Mouse (Mus musculus): ENCODE measurements around the gene Foxn3. TPM values are rescaled to one million over a fixed set of nuclear protein-coding genes. Genes with fewer than 3 reads are reported as not detected.

Gene Foxn3
- total and polyA plus RNA-seq, 2 experiments, result 21.1 to 27.3 TPM

- Histone ChIP-seq H3K9ac (ENCODE audit: low read depth, low read length) (no peak overlapping the region), H3K27ac (replicated peaks; ENCODE audit: insufficient read depth, low read depth, low read length) (no peak overlapping the region), H3K36me3 (ENCODE audit: control insufficient read depth, insufficient read depth, low read length) (no peaks in the 10 kb centered on the region), H3K79me2 (ENCODE audit: control insufficient read depth, insufficient read depth, low read length) (peaks cover 61% of the 10 kb centered on the region), H3K27me3 (ENCODE audit: control insufficient read depth, insufficient read depth, low read length) (no peaks in the 10 kb centered on the region), H3K4me1 (ENCODE audit: control insufficient read depth, insufficient read depth, low read length) (peaks cover 40% of the 10 kb centered on the region), H3K4me3 (ENCODE audit: insufficient read depth, low read depth, low read length) (no peak overlapping the region)
- TF ChIP-seq CTCF (IDR thresholded peaks at IDR 0.05; ENCODE audit: low read depth, low read length) (no peak), POLR2A (IDR thresholded peaks at IDR 0.05; ENCODE audit: extremely low read depth, insufficient read depth, low read length) (no peak)
- no peak for DNase-seq (ENCODE audit: extremely low read depth, low read depth, low spot score)
- WGBS, result 54% methylated on average over 9 of the region's 9 CpGs
Observed at GRCm38 (mm10) chr12:99351731-99352130, 211.7 kb downstream of the Foxn3 start.

DNA sequence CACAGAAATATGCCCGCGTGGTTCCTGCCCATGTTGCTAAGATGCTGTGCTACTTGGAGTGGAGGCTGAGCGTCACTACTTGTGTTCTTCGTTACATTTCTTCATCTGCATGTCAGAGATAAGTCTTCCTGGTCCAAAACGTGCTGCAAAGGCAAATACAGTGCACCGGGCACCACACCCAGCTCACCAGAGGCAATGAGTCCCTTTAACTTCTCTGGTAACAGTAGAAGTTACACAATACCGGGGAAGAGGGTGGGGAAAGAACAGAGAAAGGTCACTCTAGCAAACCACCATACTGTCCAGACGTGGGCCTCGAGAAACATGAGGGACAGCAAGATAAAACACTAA, 213.8 kb downstream of the Foxn3 start:
- no peak overlapping the region for H3K4me3 ChIP-seq (ENCODE audit: insufficient read depth, low read depth, low read length)
- H3K27ac ChIP-seq (replicated peaks; ENCODE audit: insufficient read depth, low read depth, low read length), result no peak overlapping the region
- no peaks in the 10 kb centered on the region for H3K36me3 ChIP-seq (ENCODE audit: control insufficient read depth, insufficient read depth, low read length)
- 26% methylated on average over 9 of the region's 9 CpGs for WGBS
- H3K9ac ChIP-seq (ENCODE audit: low read depth, low read length), result no peak overlapping the region
- peak; percentile 67 for DNase-seq (ENCODE audit: extremely low read depth, low read depth, low spot score)
- peaks cover 44% of the 10 kb centered on the region for H3K4me1 ChIP-seq (ENCODE audit: control insufficient read depth, insufficient read depth, low read length)
- no peaks in the 10 kb centered on the region for H3K27me3 ChIP-seq (ENCODE audit: control insufficient read depth, insufficient read depth, low read length)
- H3K79me2 ChIP-seq (ENCODE audit: control insufficient read depth, insufficient read depth, low read length), result peaks cover 53% of the 10 kb centered on the region
- TF ChIP-seq POLR2A (IDR thresholded peaks at IDR 0.05; ENCODE audit: extremely low read depth, insufficient read depth, low read length) (no peak), CTCF (IDR thresholded peaks at IDR 0.05; ENCODE audit: low read depth, low read length) (no peak)

GRCm38 (mm10) chr12:99348940-99349649, 214.3 kb downstream of the Foxn3 start:
- no peak for TF ChIP-seq CTCF (IDR thresholded peaks at IDR 0.05; ENCODE audit: low read depth, low read length)
- TF ChIP-seq POLR2A (IDR thresholded peaks at IDR 0.05; ENCODE audit: extremely low read depth, insufficient read depth, low read length), result no peak
- Histone ChIP-seq H3K4me1 (ENCODE audit: control insufficient read depth, insufficient read depth, low read length) (peaks cover 46% of the 10 kb centered on the region), H3K27ac (replicated peaks; ENCODE audit: insufficient read depth, low read depth, low read length) (no peak overlapping the region), H3K9ac (ENCODE audit: low read depth, low read length) (no peak overlapping the region), H3K27me3 (ENCODE audit: control insufficient read depth, insufficient read depth, low read length) (no peaks in the 10 kb centered on the region), H3K79me2 (ENCODE audit: control insufficient read depth, insufficient read depth, low read length) (peaks cover 53% of the 10 kb centered on the region), H3K4me3 (ENCODE audit: insufficient read depth, low read depth, low read length) (no peak overlapping the region), H3K36me3 (ENCODE audit: control insufficient read depth, insufficient read depth, low read length) (no peaks in the 10 kb centered on the region)
- 77% methylated on average over 10 of the region's 10 CpGs for WGBS
- no peak for DNase-seq (ENCODE audit: extremely low read depth, low read depth, low spot score)

- Histone ChIP-seq H3K36me3 (ENCODE audit: control insufficient read depth, insufficient read depth, low read length) (no peaks in the 10 kb centered on the region), H3K4me1 (ENCODE audit: control insufficient read depth, insufficient read depth, low read length) (peaks cover 54% of the 10 kb centered on the region), H3K27me3 (ENCODE audit: control insufficient read depth, insufficient read depth, low read length) (no peaks in the 10 kb centered on the region), H3K9ac (ENCODE audit: low read depth, low read length) (no peak overlapping the region), H3K4me3 (ENCODE audit: insufficient read depth, low read depth, low read length) (no peak overlapping the region), H3K27ac (replicated peaks; ENCODE audit: insufficient read depth, low read depth, low read length) (peak overlapping the region; percentile 81), H3K79me2 (ENCODE audit: control insufficient read depth, insufficient read depth, low read length) (peaks cover 47% of the 10 kb centered on the region)
- peak; percentile 93 for DNase-seq (ENCODE audit: extremely low read depth, low read depth, low spot score)
- WGBS, result 29% methylated on average over 3 of the region's 3 CpGs
- TF ChIP-seq CTCF (IDR thresholded peaks at IDR 0.05; ENCODE audit: low read depth, low read length), result no peak
- no peak for TF ChIP-seq POLR2A (IDR thresholded peaks at IDR 0.05; ENCODE audit: extremely low read depth, insufficient read depth, low read length)
Observed at GRCm38 (mm10) chr12:99347512-99347911, 215.9 kb downstream of the Foxn3 start.

DNA sequence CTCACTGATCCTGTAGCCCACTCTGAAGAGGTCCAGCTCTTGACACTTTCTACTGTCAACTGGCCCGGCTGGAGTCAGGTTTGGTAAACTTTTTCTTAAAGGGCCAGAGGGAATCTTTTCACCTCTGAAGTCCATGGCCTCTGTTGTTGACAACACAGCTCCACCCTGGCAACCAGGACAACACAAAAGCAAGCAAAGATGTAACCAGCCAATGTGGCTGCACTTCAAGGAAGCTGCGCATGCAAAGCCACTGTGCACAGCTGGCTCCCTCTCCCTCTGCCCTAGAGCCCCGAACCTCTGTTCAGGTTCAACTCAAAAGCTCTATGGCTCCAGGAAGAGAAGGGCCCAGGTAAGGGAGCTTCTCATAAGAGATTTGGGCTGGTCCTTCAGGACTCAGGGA, 216.4 kb downstream of the Foxn3 start:
- Histone ChIP-seq H3K4me1 (ENCODE audit: control insufficient read depth, insufficient read depth, low read length) (peaks cover 54% of the 10 kb centered on the region), H3K79me2 (ENCODE audit: control insufficient read depth, insufficient read depth, low read length) (peaks cover 42% of the 10 kb centered on the region), H3K4me3 (ENCODE audit: insufficient read depth, low read depth, low read length) (no peak overlapping the region), H3K9ac (ENCODE audit: low read depth, low read length) (no peak overlapping the region), H3K36me3 (ENCODE audit: control insufficient read depth, insufficient read depth, low read length) (no peaks in the 10 kb centered on the region), H3K27ac (replicated peaks; ENCODE audit: insufficient read depth, low read depth, low read length) (peak overlapping the region; percentile 81), H3K27me3 (ENCODE audit: control insufficient read depth, insufficient read depth, low read length) (no peaks in the 10 kb centered on the region)
- peak; percentile 71 for DNase-seq (ENCODE audit: extremely low read depth, low read depth, low spot score)
- WGBS, result 19% methylated on average over 3 of the region's 3 CpGs
- no peak for TF ChIP-seq CTCF (IDR thresholded peaks at IDR 0.05; ENCODE audit: low read depth, low read length)
- no peak for TF ChIP-seq POLR2A (IDR thresholded peaks at IDR 0.05; ENCODE audit: extremely low read depth, insufficient read depth, low read length)

DNA sequence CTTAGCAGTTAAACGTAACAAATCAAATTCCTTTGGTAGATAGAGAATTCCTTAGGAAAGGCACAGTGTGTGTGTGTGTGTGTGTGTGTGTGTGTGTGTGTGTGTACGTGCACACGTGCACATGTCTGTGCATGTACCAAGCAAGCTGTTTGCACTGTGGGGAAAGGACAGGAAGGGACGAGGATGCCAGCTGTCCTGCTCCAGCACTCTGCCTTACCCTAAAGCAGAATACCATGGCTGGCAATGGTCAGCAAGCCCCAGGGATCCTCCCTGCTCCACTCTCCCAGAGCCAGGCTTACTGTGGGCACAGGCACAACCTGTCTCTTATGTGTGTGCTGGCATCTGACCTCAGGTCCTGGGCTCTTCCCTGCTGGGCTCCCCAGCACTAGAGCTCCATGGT, 218.1 kb downstream of the Foxn3 start:
- WGBS, result 77% methylated on average over 4 of the region's 4 CpGs
- no peak overlapping the region for H3K27ac ChIP-seq (replicated peaks; ENCODE audit: insufficient read depth, low read depth, low read length)
- no peak overlapping the region for H3K4me3 ChIP-seq (ENCODE audit: insufficient read depth, low read depth, low read length)
- peaks cover 53% of the 10 kb centered on the region for H3K4me1 ChIP-seq (ENCODE audit: control insufficient read depth, insufficient read depth, low read length)
- no peak for DNase-seq (ENCODE audit: extremely low read depth, low read depth, low spot score)
- peaks cover 42% of the 10 kb centered on the region for H3K79me2 ChIP-seq (ENCODE audit: control insufficient read depth, insufficient read depth, low read length)
- TF ChIP-seq CTCF (IDR thresholded peaks at IDR 0.05; ENCODE audit: low read depth, low read length) (no peak), POLR2A (IDR thresholded peaks at IDR 0.05; ENCODE audit: extremely low read depth, insufficient read depth, low read length) (no peak)
- H3K27me3 ChIP-seq (ENCODE audit: control insufficient read depth, insufficient read depth, low read length), result no peaks in the 10 kb centered on the region
- H3K9ac ChIP-seq (ENCODE audit: low read depth, low read length), result no peak overlapping the region
- H3K36me3 ChIP-seq (ENCODE audit: control insufficient read depth, insufficient read depth, low read length), result peaks cover 2% of the 10 kb centered on the region; the same call in 1 of the 2 replicates

All from liver, adult 2 months (tissue).